Mouse (Mus musculus) myocyte (in vitro differentiated cells): Measurements from ENCODE around the gene D230025D16Rik.

Experiments
- CEBPB ChIP-seq: IDR thresholded peaks from 2 replicates; pipeline ENCODE4 v1.6.1; 2011; ENCODE audit warnings: mild to moderate bottlenecking, moderate library complexity; ENCODE audit not compliant: poor library complexity, insufficient read depth, severe bottlenecking
- E2F4 ChIP-seq: IDR thresholded peaks from one replicate; pipeline ENCODE4 v1.6.1; 2011; ENCODE audit warnings: mild to moderate bottlenecking, control low read depth, moderate library complexity; ENCODE audit not compliant: insufficient read depth
- MAX ChIP-seq: IDR thresholded peaks from one replicate; pipeline ENCODE4 v1.6.1; 2011; ENCODE audit warnings: low read depth, mild to moderate bottlenecking, control low read depth
- POLR2A ChIP-seq: IDR thresholded peaks from one replicate; pipeline ENCODE4 v1.6.1; 2011; ENCODE audit warnings: low read depth, mild to moderate bottlenecking, control low read depth, moderate library complexity; ENCODE audit not compliant: insufficient read length
- POLR2AphosphoS2 ChIP-seq: IDR thresholded peaks from one replicate; pipeline ENCODE4 v1.6.1; 2011; ENCODE audit warnings: low read depth, control low read depth; ENCODE audit not compliant: insufficient read length
- TCF12 ChIP-seq: IDR thresholded peaks from one replicate; pipeline ENCODE4 v1.6.1; 2011; ENCODE audit warnings: mild to moderate bottlenecking, control low read depth; ENCODE audit not compliant: poor library complexity, insufficient read depth, severe bottlenecking
- USF1 ChIP-seq: IDR thresholded peaks from one replicate; pipeline ENCODE4 v1.6.1; 2011; ENCODE audit warnings: low read depth, mild to moderate bottlenecking, control low read depth, moderate library complexity

DNA sequence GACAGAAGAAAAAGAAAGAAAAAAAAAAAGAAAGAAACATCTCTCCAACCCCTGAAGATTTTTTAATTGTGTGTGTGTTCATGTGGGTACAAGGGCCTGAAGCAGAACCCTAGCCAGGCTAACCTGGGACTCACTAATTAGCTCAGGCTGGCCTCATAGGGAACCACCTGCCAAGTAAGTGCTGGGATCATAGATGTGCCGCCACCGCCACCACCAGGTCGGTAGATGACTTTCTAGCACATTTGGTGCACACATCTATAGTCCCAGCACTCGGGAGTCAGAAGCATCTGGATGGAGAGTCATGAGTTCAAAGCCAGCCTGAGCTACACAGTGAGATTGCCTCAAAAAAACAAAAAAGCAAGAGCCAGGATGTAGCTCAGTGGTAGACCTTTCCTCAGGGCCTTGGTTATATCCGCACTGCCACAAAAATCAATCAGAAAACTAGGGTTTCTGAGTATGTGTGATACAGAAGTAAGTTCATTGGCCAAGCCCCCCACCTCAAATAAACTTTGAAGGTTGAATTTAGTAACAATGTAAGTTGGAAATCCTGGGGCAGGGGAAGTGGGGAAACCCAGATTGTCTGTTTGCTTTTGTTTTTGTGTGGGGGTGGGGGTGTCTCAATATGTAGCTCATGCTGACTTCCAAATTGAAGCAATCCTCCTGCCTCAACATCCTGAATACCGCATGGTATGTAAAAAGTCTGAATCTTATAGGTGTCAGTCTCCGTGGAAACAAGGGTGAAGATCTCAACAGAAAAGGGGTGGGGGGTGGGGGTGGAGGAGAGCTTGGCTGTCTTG is 32.6 kb downstream of the D230025D16Rik start:
- TF ChIP-seq E2F4, result no peak
- no peak for TF ChIP-seq TCF12
- no peak for TF ChIP-seq POLR2A
- no peak for TF ChIP-seq MAX
- TF ChIP-seq POLR2AphosphoS2, result no peak
- no peak for TF ChIP-seq USF1
- no peak for TF ChIP-seq CEBPB
